Mouse (Mus musculus) R1 (cell line): ENCODE measurements around the gene Gm9844.
"Not testable (repeated sequence)": the region's sequence is repeated elsewhere in the genome, so short reads cannot be mapped to it uniquely, and the experiment has no call there.

Experiments
- DNase-seq: peaks from one replicate; pipeline ENCODE4 v3.0.0-alpha.2; 2018; ENCODE audit warnings: low read depth, low spot score

Gene Gm9844

GRCm38 (mm10) chr7:24869080-24869479 lies 7.1 kb downstream of the Gm9844 start:
- DNase-seq = no peak

DNA sequence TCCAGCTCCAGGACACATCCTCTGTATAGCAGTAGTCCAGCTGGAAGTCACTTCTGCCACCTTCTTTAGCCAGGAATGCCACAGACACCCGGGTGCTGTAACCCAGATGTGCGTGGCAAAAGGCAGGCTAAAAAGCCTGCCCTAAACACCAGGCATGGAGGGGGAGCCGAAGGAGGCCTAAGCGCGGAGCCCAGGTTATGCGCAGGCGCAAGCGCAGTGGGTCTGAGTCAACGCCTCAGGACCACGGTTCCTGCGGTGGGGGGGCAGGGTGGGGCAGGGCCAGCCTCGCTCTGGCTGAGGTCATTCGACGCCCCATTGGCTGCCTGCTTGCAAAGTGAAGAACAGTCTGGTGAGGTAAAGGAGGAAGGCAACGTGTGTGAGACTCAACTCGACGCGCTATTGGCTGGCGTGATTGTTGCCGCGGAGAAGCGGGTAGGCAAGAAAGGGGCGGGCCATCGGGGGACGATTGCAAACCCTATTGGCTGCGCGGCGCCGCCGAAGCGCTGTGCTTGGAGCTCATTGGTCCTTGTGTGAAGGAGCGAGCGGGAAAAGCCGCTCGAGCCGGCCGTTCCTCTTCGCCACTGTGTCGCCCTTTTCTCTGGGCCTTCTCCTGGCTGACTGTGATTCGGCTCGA lies 7.6 kb downstream of the Gm9844 start, which contains the start of the genes Lypd4 and Dmrtc2:
Gene Lypd4, minus strand, starts transcription at position 410 of the 634 bp plus-strand sequence.
Gene Dmrtc2, plus strand, starts transcription at position 526 of the 634 bp plus-strand sequence.
- DNase-seq = peak; percentile 92

DNA sequence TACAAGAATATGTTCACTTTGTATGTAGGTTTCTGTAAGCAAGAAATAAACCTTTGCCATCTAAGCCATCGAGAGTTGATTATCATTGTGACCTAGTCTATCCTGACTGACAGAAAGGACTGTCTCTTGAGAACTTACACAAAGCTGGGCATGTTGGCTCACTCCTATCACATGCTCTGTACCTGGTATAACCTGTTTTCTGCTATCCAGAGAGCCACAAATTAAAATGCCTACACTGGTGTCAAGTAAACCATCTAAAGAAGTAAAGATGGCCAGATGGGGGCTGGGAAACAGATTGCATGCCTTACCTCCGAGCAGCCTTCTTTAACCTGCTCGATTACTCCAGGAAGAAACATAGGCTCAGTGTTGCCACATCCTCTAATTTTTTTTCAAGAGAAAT lies 15.6 kb downstream of the Gm9844 start:
- no peak for DNase-seq

DNA sequence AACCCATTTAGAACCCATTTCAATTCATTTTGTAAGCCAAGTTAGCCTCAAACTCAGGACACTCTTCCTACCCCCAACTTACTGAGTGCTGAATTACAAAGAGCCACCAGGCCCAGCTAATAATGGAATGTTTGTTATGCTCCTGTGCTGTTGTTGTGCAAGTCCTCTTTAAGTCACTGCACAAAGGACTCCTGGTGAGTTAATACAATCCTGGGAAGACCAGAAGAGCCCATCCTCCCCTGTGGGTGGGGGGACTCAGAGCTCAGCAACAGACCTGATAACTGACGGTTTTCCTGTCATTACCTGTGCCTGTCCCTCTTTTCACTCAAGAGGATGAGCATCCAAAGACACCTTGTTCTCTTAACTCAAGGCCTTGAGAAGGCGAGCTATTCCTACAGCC lies 17.6 kb downstream of the Gm9844 start:
- DNase-seq = peak; percentile 99

GRCm38 (mm10) chr7:24882416-24883199 lies 20.6 kb downstream of the Gm9844 start:
- DNase-seq = no peak

GRCm38 (mm10) chr7:24883896-24884692 lies 22.1 kb downstream of the Gm9844 start, which contains the start of gene Rps19:
TSS of gene Rps19 (plus strand) at chr7:24884371.
- DNase-seq = peak; percentile 100

GRCm38 (mm10) chr7:24884693-24885291 lies 22.8 kb downstream of the Gm9844 start:
- DNase-seq = no peak

DNA sequence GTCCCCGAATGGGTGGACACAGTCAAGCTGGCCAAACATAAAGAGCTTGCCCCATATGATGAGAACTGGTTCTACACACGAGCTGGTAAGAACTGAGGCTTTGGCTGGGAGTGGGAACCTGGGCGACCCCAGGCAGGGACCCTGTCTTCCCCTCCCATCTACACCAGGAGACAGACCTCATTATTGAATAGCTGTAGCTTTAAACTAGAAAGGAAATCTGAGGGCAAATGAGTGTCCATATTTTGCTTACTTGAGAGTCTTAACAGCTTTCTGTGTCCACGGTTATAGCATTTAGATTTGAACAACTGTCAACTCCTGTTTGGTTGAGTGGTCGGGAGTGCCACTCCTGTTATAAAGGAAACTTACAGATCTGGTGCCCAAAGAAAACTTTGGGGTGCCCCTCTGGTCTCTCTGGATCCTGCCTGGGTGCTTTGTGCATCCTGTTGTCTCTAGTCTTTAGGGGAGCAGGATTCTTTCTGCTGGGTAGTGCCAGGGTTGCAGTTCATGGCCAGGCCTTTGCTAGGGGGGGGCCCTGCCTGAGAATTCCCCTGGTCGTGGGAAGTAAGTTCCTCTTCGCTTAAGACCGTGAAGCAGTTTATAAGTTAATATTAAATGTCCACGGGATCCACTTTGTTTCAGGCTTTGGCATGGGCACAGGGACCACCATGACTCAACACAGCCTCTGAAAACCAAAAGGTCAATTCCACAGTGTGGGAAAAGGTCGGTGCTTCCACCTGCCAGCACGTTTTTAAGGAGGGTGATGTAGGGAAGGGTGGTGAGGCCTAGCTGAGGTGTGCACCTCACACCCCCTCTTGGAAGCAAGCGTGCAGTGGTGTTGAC lies 23.7 kb downstream of the Gm9844 start:
- DNase-seq = peak; percentile 6

- peak; percentile 16 for DNase-seq
These were observed 24.3 kb downstream of the Gm9844 start for GRCm38 (mm10) chr7:24886308-24886633.

- DNase-seq = no peak
These were observed 25.1 kb downstream of the Gm9844 start for GRCm38 (mm10) chr7:24887096-24887495.

DNA sequence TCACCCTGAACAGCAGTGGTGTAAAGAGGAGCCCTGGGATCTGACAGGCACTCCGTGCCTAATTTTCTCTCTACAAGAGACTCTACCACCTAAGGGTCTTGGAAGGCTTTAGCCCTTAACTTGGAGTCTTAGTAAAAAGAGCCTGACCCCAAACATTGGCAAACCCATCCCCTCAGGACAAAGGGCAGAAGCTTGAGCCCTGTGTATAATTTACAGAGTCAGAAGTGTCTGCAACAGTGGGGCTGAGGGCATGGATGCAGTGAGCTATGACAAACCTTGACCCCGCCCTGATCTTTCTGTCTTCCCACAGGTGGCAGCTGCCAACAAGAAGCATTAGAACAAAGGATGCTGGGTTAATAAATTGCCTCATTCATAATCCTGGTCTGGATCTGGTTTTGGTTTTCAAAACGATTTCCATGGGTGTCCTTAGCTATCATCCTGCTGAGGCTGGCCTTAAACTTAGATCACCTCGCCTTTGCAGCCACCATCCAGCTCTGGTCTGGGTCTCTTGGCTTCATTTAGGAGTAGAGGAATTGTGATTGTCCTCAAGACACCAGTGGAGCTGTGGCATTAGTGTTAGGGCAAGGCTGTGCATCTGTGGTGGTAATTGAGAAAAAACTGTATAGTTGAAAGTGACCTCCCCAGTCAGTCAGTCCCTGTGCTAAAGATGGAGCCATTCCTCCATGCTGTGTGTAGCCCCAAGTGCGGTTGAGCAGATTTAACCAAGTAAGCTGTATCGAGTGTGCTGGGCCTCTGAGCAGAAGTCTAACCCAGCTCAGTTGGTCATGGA lies 27.6 kb downstream of the Gm9844 start:
- DNase-seq = no peak

- DNase-seq = peak; percentile 95
These were observed 28.5 kb downstream of the Gm9844 start for GRCm38 (mm10) chr7:24890281-24891216.

DNA sequence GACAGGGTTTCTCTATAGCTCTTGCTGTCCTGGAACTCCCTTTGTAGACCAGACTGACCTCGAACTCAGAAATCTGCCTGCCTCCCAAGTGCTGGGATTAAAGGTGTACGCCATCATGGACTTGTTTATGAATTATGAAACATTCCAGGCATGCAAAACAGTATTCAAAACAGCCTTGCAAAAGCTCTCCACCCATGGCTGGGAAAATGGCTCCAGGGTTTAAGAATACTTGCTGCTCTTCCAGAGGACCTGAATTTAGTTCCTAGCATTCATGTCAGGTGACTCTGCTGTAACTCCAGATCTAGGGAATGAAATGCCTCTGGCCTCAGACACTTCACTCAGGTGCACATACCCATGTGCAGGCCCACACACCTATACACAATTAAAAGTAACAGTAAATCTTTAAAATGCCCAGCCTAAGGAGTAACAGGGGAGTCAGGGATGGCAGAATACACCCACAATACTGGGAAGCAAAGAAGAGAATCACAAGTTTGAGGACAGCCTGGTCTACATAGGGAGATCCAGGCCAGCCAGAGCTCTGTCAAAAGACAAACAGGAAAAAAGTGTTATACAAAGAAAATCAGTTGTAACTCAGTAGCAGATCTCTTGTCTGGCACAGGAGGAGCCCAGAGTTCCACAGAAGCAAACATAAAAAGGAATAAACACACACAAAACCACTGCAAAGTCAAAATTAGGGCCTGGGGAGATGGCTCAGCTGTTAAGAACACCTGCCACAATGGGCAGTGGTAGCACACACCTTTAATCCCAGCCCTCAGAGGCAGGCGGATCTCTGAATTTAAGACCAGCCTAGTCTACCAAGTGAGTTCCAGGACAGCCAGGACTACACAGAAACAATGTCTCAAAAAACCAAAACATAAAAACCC lies 29.5 kb downstream of the Gm9844 start:
- peak; percentile 53 for DNase-seq

DNA sequence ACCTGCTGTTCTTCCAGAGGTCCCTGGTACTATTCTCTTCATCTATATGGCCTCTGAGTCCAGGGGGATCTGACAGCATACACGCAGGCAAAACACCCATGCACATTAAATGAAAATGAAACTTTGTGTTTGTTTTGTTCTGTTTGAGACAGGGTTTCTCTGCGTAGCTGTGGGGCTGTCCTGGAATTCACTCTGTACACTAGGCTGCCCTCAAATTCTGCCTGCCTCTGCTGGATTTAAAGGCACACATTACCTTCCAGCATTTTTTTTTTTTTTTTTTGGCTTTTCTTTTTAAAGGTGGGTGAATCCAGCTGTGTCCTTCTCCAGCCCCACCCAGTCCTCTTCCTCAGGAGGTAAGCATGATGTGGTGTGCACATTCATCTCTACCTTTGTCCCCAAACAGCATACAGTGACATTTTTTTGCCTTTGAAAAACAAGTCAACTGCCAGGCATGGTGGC lies 30.1 kb downstream of the Gm9844 start:
- DNase-seq = peak; percentile 54

- DNase-seq = not testable (repeated sequence)
These were observed 33.7 kb downstream of the Gm9844 start for GRCm38 (mm10) chr7:24895749-24896148.

- no peak for DNase-seq
These were observed 34.3 kb downstream of the Gm9844 start for GRCm38 (mm10) chr7:24896269-24896668.

DNA sequence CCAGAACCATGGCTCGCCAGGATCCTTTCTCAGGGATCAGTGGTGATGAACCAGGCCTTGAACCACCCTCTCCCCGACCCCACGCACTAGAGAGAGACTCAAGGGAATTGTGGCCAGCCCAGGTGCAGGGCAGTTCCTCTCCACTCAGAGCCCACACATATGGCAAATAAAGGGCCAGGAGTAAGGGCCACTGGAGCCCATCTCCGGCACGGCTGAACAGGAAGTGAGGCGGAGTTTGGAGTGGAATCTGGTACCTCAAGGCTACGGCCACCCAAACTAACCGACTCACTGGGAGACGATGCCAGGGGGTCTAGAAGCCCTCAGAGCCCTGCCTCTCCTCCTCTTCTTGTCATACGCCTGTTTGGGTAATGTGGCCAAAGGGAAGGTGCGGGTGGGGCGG lies 35.2 kb downstream of the Gm9844 start, which contains the start of gene Cd79a:
Gene Cd79a, plus strand, starts transcription at position 158 of the 400 bp plus-strand sequence.
- DNase-seq = peak; percentile 7

DNA sequence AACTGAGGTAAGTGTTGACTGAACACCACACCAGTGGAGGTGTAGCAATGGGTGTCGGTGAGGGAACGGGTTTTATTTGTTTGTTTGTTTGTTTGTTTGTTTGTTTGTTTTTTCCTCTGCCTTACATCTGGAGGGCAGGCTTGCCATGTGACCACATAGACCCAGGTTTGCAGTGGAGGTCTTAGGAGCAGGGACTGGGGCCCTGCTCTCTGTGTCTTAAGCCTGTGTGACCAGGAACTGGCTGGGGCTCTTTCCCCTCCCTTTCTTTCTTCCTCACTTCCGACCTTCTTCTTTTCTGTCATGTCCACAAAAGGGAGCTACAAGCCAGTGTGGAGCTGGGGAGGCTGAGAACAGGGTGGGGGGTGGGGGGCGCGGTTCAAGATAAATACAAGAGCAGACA lies 35.9 kb downstream of the Gm9844 start:
- no peak for DNase-seq
